ENCODE assay signal across 7 mouse cellular contexts in genomic region chr8:125669700-125670195, GRCm38 (mm10). TPM values are rescaled to one million over a fixed set of nuclear protein-coding genes. Genes with fewer than 3 reads are reported as not detected.
DNase-seq lines count a peak whose midpoint lies in the region; ATAC-seq and TF ChIP-seq lines count a peak whose summit lies in the region.

TSS of gene Map10 (plus strand) at chr8:125669818.

- H3K27ac ChIP-seq in embryonic facial prominence, embryonic 15.5 days (replicated peaks) = peak within 1 kb of the TSS; percentile 52; the same call in 1 of the 2 replicates
- peak within 1 kb of the TSS; percentile 60 for H3K27ac ChIP-seq in heart, embryonic 12.5 days (ENCODE audit: poor library complexity, severe bottlenecking)
- peak within 1 kb of the TSS; percentile 73 for H3K27ac ChIP-seq in kidney, embryonic 15.5 days
- peak within 1 kb of the TSS; percentile 58 for H3K27ac ChIP-seq in limb, embryonic 14.5 days (replicated peaks; ENCODE audit: low read depth, low read length)
- H3K27ac ChIP-seq in midbrain, embryonic 16.5 days (ENCODE audit: low read length) = peak within 1 kb of the TSS; percentile 75
- no peak within 1 kb of the TSS for H3K27ac ChIP-seq in spleen, adult 2 months (ENCODE audit: insufficient read depth, low read length)

- WGBS in embryonic facial prominence, embryonic 15.5 days = 2% methylated on average over 47 of the region's 62 CpGs
- WGBS in heart, embryonic 12.5 days = 2% methylated on average over 62 of the region's 62 CpGs
- WGBS in kidney, embryonic 15.5 days = 1% methylated on average over 55 of the region's 62 CpGs
- WGBS in limb, embryonic 14.5 days = 2% methylated on average over 30 of the region's 62 CpGs
- under 1% methylated on average over 56 of the region's 62 CpGs for WGBS in midbrain, embryonic 16.5 days
- 5% methylated on average over 62 of the region's 62 CpGs for WGBS in spleen, adult 2 months

- H3K36me3 ChIP-seq in embryonic facial prominence, embryonic 15.5 days = peaks cover 16% of the 10 kb centered on the region
- peaks cover 18% of the 10 kb centered on the region for H3K36me3 ChIP-seq in heart, embryonic 12.5 days
- peaks cover 21% of the 10 kb centered on the region for H3K36me3 ChIP-seq in kidney, embryonic 15.5 days
- H3K36me3 ChIP-seq in limb, embryonic 14.5 days (ENCODE audit: control insufficient read depth, insufficient read depth, low read length) = peaks cover 3% of the 10 kb centered on the region; the same call in 1 of the 2 replicates
- H3K36me3 ChIP-seq in midbrain, embryonic 16.5 days (ENCODE audit: control insufficient read depth, insufficient read depth, low read length) = peaks cover 4% of the 10 kb centered on the region; the same call in 1 of the 2 replicates
- no peaks in the 10 kb centered on the region for H3K36me3 ChIP-seq in spleen, adult 2 months (ENCODE audit: control insufficient read depth, insufficient read depth, low read length)

- H3K4me3 ChIP-seq in embryonic facial prominence, embryonic 15.5 days (replicated peaks) = peak within 1 kb of the TSS; percentile 60
- H3K4me3 ChIP-seq in heart, embryonic 12.5 days = peak within 1 kb of the TSS; percentile 64
- H3K4me3 ChIP-seq in kidney, embryonic 15.5 days (replicated peaks) = peak within 1 kb of the TSS; percentile 62
- H3K4me3 ChIP-seq in limb, embryonic 14.5 days (replicated peaks; ENCODE audit: low read length) = peak within 1 kb of the TSS; percentile 56
- peak within 1 kb of the TSS; percentile 62 for H3K4me3 ChIP-seq in midbrain, embryonic 16.5 days (ENCODE audit: low read depth, low read length)
- peak within 1 kb of the TSS; percentile 74 for H3K4me3 ChIP-seq in spleen, adult 2 months (ENCODE audit: extremely low read depth, insufficient read depth, insufficient read length)

- H3K4me1 ChIP-seq in embryonic facial prominence, embryonic 15.5 days = peaks cover 23% of the 10 kb centered on the region
- H3K4me1 ChIP-seq in heart, embryonic 12.5 days (replicated peaks) = peaks cover 32% of the 10 kb centered on the region
- H3K4me1 ChIP-seq in kidney, embryonic 15.5 days = peaks cover 28% of the 10 kb centered on the region
- peaks cover 9% of the 10 kb centered on the region for H3K4me1 ChIP-seq in limb, embryonic 14.5 days (ENCODE audit: control insufficient read depth, insufficient read depth, low read length)
- H3K4me1 ChIP-seq in midbrain, embryonic 16.5 days (ENCODE audit: control insufficient read depth, insufficient read depth, low read length) = peaks cover 14% of the 10 kb centered on the region; the same call in 1 of the 2 replicates
- H3K4me1 ChIP-seq in spleen, adult 2 months (ENCODE audit: control insufficient read depth, insufficient read depth, insufficient read length) = peaks cover 10% of the 10 kb centered on the region

- H3K9ac ChIP-seq in embryonic facial prominence, embryonic 15.5 days = peak within 1 kb of the TSS; percentile 57
- peak within 1 kb of the TSS; percentile 76 for H3K9ac ChIP-seq in heart, embryonic 12.5 days
- H3K9ac ChIP-seq in kidney, embryonic 15.5 days = peak within 1 kb of the TSS; percentile 63
- peak within 1 kb of the TSS; percentile 75 for H3K9ac ChIP-seq in limb, embryonic 14.5 days (ENCODE audit: low read depth, low read length, severe bottlenecking)
- peak within 1 kb of the TSS; percentile 77 for H3K9ac ChIP-seq in midbrain, embryonic 16.5 days (ENCODE audit: low read depth, low read length)

- peak; percentile 95 for DNase-seq in brain, adult 2 months (ENCODE audit: low read depth, low spot score)
- DNase-seq in limb, embryonic 14.5 days (ENCODE audit: low spot score) = peak; percentile 86
- peak; percentile 72 to 80 for DNase-seq in spleen, adult 2 months (ENCODE audit: low read depth in 1 of 2, low spot score in 2 of 2)

- peaks cover 18% of the 10 kb centered on the region for H3K9me3 ChIP-seq in embryonic facial prominence, embryonic 15.5 days (replicated peaks)
- H3K9me3 ChIP-seq in heart, embryonic 12.5 days (replicated peaks) = peaks cover 21% of the 10 kb centered on the region
- peaks cover 22% of the 10 kb centered on the region for H3K9me3 ChIP-seq in kidney, embryonic 15.5 days (replicated peaks)
- peaks cover 29% of the 10 kb centered on the region for H3K9me3 ChIP-seq in limb, embryonic 14.5 days (ENCODE audit: control insufficient read depth, low read length)
- H3K9me3 ChIP-seq in midbrain, embryonic 16.5 days (replicated peaks; ENCODE audit: control insufficient read depth, low read length, poor library complexity, severe bottlenecking) = peaks cover 17% of the 10 kb centered on the region

- peak within 1 kb of the TSS; percentile 90 for H3K4me2 ChIP-seq in embryonic facial prominence, embryonic 15.5 days (replicated peaks)
- peak within 1 kb of the TSS; percentile 84 for H3K4me2 ChIP-seq in heart, embryonic 12.5 days
- H3K4me2 ChIP-seq in kidney, embryonic 15.5 days = peak within 1 kb of the TSS; percentile 87
- H3K4me2 ChIP-seq in limb, embryonic 14.5 days (replicated peaks; ENCODE audit: low read depth, low read length, severe bottlenecking) = peak within 1 kb of the TSS; percentile 90
- peak within 1 kb of the TSS; percentile 96 for H3K4me2 ChIP-seq in midbrain, embryonic 16.5 days (ENCODE audit: low read length)

- peak; percentile 86 for ATAC-seq in embryonic facial prominence, embryonic 15.5 days (ENCODE audit: insufficient number of reproducible peaks, low FRiP score, low TSS enrichment, low read depth)
- ATAC-seq in heart, embryonic 12.5 days (ENCODE audit: insufficient number of reproducible peaks, low FRiP score) = peak; percentile 75
- peak; percentile 87 for ATAC-seq in kidney, embryonic 15.5 days (replicated peaks; ENCODE audit: low FRiP score)
- peak; percentile 85 for ATAC-seq in limb, embryonic 14.5 days (ENCODE audit: low FRiP score, low read depth)
- ATAC-seq in midbrain, embryonic 16.5 days = peak; percentile 85

- no peak for TF ChIP-seq POLR2A in limb, embryonic 14.5 days (IDR thresholded peaks at IDR 0.05; ENCODE audit: borderline replicate concordance, extremely low read depth, insufficient read depth, insufficient read length)
- 0 out of 2 replicates have a peak, but pooled peaks have one; percentile 12 for TF ChIP-seq POLR2A in spleen, adult 2 months (IDR thresholded peaks at IDR 0.05; ENCODE audit: low read depth, low read length)

- no peaks in the 10 kb centered on the region for H3K27me3 ChIP-seq in embryonic facial prominence, embryonic 15.5 days
- no peaks in the 10 kb centered on the region for H3K27me3 ChIP-seq in heart, embryonic 12.5 days (replicated peaks)
- H3K27me3 ChIP-seq in kidney, embryonic 15.5 days = no peaks in the 10 kb centered on the region
- no peaks in the 10 kb centered on the region for H3K27me3 ChIP-seq in limb, embryonic 14.5 days (ENCODE audit: control insufficient read depth, insufficient read depth, low read length)
- no peaks in the 10 kb centered on the region for H3K27me3 ChIP-seq in midbrain, embryonic 16.5 days (ENCODE audit: control insufficient read depth, insufficient read depth, low read depth, low read length)
- H3K27me3 ChIP-seq in spleen, adult 2 months (ENCODE audit: control insufficient read depth, insufficient read depth, low read length) = no peaks in the 10 kb centered on the region

- no peak for TF ChIP-seq CTCF in spleen, adult 2 months (IDR thresholded peaks at IDR 0.05; ENCODE audit: extremely low read depth, insufficient read depth, insufficient read length, insufficient replicate concordance)

RNA-seq across cellular contexts. Expression of gene Map10, which starts in this region (rescaled TPM):
- 5.7 and 6.9 TPM in 2 replicates for polyA plus RNA-seq in embryonic facial prominence, embryonic 15.5 days (2015; fragmentation: Nextera tagmentation; extraction: Ambion mirVana)
- 7.9 and 8.2 TPM in 2 replicates for polyA plus RNA-seq in heart, embryonic 12.5 days (2016; fragmentation: Nextera tagmentation; extraction: Ambion mirVana)
- 6.1 and 7.1 TPM in 2 replicates for polyA plus RNA-seq in kidney, embryonic 15.5 days (2015; fragmentation: Nextera tagmentation; extraction: Ambion mirVana)
- polyA plus RNA-seq in limb, embryonic 14.5 days (2012; rRNA removed) = 3.4 and 3.6 TPM in 2 replicates
- polyA plus RNA-seq in limb, embryonic 14.5 days (2014; fragmentation: Nextera tagmentation; extraction: Ambion mirVana) = 6.0 and 8.6 TPM in 2 replicates
- polyA plus RNA-seq in midbrain, embryonic 16.5 days (2015; fragmentation: Nextera tagmentation; extraction: Ambion mirVana) = 6.5 and 8.6 TPM in 2 replicates
- 0.88 and 1.7 TPM in 2 replicates for polyA plus RNA-seq in spleen, adult 2 months (2012; rRNA removed)
